Mouse (Mus musculus): ENCODE data around the gene Zbtb20.

DNA sequence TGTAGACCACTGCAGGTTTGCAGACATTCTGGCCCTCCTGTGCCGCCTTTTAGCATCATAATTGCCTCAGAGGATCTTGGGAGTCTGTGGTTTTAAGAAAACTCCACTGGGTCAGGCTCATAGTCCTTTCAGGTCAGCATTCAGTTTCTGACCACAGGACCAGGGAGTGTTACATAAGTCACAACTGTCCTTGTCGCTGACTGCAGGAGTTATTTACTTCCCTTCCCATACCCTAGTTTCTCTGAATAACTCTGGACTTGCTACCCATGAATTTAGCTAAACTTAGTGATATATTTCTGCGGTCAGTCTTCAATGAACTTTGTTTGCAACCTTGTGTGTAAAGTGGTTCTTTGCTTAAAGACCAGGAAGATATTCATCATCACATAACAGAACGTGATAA lies 669.6 kb downstream of the Zbtb20 start:
- TF ChIP-seq CTCF (IDR thresholded peaks at IDR 0.05; ENCODE audit: control insufficient read depth, insufficient read depth, insufficient read length) (no peak), USF1 (IDR thresholded peaks at IDR 0.05; ENCODE audit: low read depth) (no peak)

Data from C2C12 (cell line).